Mouse (Mus musculus) mesoderm, embryonic 11.5 days (tissue): ENCODE data around the gene Foxo3.

Experiments
- DNase-seq: peaks from one replicate; pipeline ENCODE4 v3.0.0-alpha.2; 2012; ENCODE audit warnings: low read depth, low spot score

The Foxo3 gene

DNA sequence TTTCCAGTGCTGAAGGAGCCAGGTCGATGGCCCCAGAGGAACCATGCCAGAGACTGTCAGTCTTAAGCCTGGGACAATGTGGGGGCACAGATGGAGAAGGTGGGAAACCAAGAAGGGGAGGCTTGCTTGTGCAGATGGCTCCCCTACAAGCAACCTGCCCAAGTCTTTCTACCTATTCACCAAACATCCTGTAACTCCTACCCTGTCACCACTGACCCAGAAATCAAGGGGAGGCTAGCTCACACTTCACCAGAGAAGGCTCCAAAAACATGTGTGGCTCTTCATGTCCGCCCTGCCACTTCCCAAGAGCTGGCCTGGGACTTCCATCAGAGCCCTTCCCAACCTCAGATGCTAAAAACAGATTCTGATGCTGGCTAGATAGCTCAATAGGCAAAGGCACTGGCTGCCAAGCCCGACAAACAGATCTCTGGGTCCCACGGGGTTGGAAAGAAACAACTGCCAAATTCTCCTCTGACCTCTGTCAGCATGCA is 48.8 kb downstream of the Foxo3 start:
- no peak for DNase-seq

DNA sequence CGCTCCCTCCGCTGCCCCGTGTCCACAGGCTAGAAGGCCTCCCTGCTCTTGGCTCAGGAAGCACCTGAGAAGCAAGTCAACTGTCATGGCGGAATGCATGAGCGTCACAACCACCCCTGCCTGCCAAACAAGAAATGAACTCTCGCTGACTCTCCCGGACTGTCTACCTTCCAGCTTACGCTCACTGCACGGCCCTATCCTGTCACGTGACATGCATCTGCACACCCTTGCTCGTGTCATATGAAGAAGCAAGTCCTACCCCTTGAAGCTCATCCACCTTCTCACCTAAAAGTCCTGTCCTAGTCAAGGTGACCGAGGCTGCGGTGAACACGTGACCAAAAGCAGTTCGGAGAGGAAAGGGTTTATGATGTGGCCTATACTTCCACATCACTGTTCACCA is 50.4 kb downstream of the Foxo3 start:
- DNase-seq = no peak

DNA sequence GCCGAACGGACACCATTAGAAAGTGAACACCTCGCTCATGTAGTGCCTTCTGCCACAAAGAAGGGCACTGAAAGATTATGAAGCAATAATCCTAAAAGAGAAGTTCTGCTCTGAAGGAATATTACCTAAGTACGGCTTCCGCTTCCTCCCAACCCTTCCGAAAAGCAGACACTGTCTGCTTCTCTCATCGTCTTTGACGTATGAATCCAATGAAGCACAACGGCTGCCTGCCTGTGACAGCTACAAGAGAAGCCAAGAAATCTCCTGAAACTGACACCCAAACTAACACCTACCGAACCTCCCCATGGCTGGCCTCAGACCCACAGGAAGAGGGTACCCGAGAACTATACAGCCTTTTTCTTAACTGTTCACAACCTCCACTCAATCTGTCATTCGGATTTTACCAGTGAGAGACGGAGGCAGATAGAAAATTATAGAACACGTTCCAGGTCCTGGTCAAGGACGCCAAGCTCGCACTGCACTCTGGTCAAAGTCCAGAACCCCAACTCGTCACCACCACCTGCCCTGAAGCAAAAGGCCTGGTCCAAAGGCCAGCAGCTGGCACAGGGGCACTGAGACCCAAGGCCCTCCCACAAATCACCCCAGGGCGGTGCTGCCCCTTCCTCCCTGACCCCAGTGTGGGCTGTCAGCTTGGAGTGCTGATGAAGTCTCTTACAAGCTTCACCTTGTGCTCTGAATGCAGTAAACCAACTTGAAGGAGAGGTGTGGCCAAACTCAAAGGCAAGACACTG is 51.2 kb downstream of the Foxo3 start:
- no peak for DNase-seq

DNA sequence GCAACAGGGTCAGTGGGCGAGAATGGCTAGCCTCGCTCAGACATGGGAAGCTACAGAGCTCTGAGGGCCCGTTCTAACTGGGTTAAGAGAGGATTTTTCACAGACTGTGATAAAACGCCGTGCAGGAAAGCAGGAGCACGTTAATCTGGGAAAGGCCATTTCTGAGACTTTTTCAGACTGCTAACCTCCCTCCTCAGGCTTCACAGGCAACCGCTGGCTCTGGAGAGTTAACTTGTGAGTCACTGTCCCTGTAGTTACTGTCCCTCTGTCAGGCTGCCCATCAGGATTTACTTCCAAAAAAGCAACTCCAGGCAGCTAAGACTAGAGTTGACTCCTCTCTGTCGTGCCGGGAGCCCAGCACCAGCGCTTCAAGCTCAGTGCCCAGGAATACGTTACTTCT is 54.6 kb downstream of the Foxo3 start:
- no peak for DNase-seq

- DNase-seq = peak; percentile 40
Observed at GRCm38 (mm10) chr10:42221136-42221891, 55.2 kb downstream of the Foxo3 start.

GRCm38 (mm10) chr10:42220418-42220952 is 56.1 kb downstream of the Foxo3 start:
- DNase-seq = no peak

GRCm38 (mm10) chr10:42211407-42211806 is 65.1 kb downstream of the Foxo3 start:
- DNase-seq = no peak

- DNase-seq = no peak
Observed at GRCm38 (mm10) chr10:42210641-42211040, 65.9 kb downstream of the Foxo3 start.

DNA sequence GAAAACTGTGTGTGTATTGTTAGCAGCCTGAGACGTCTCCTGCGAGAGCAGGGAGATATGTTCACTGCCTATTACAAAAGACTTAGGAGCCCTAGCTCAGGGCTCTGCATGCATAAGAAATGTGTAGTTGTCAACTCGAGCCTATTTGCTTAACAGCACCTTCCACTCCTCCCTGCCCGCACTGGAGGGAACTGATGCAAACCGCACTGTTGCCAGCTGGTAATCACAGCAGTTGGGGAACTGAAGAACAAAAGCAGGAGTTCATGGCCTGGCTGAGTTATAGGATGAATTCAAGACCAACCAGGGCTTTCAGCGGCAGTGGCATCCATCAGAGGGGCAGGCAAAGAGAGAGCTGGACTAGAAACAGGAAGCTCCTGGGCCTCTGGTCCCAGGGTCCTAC is 66.7 kb downstream of the Foxo3 start:
- peak; percentile 34 for DNase-seq

- no peak for DNase-seq
Observed at GRCm38 (mm10) chr10:42207612-42208011, 68.9 kb downstream of the Foxo3 start.

GRCm38 (mm10) chr10:42204768-42205412 is 71.7 kb downstream of the Foxo3 start:
- DNase-seq = no peak

DNA sequence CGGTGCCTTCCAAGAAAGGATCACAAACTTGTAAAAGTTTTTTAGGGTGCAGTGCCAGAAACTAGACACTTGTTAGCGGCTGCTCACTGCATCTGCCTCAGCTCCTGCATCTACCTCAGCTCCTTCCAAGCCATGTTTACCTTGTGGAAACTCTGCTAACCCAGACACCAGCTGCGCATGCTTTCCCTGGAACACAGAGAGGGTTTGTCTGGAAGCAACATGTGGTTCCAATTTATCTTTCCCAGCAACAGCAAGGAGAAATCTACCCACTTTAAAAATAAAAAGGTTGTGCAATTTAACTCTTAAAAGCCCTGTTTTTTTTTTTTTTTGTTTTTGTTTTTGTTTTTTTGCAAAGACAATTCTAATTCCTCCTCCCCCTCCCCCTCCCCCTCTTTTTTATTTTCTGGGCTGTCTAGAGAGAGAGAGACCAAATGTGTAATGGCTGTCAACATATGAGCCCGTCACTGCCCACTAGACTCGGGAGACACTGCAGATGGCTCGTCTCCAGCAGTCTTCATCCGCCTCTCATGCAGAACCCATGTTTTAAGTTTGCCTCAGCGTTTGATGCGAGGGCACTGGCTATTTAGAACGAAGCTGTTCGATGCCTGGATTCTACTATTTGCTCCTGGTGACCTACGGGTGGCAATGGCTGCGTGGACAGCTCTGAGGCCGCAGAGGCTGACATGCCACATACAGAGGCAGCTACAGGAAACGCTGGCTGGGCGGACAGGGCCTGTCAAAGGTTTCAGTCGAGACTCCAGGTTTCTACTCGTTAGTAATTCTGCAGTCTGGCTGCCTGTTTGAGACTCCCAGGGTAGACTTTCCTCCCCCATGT is 73.0 kb downstream of the Foxo3 start:
- DNase-seq = peak; percentile 72

DNA sequence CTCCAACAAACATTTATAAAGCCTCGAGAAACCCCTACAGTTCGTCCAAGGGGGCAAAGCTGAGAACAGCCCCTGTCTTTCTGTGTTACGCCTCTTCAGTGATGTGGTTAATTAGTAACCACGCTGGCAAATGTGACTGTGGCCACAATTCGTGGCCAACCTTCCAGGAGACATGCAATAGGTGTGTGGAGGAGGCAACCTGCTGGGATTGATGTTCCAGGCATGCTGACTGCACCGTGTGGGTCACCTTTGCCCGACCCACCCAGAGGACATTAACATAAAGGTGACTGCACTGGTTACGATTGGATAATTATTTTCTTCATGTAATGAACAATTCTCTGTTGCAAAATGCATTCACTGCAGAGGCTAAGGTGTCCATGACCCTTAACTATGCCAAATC is 74.0 kb downstream of the Foxo3 start:
- no peak for DNase-seq

- peak; percentile 38 for DNase-seq
Observed at GRCm38 (mm10) chr10:42199472-42199871, 77.1 kb downstream of the Foxo3 start.

GRCm38 (mm10) chr10:42198682-42199081 is 77.9 kb downstream of the Foxo3 start:
- DNase-seq = no peak

- no peak for DNase-seq
Observed at GRCm38 (mm10) chr10:42194784-42195183, 81.8 kb downstream of the Foxo3 start.

GRCm38 (mm10) chr10:42193981-42194380 is 82.6 kb downstream of the Foxo3 start:
- DNase-seq = no peak

DNA sequence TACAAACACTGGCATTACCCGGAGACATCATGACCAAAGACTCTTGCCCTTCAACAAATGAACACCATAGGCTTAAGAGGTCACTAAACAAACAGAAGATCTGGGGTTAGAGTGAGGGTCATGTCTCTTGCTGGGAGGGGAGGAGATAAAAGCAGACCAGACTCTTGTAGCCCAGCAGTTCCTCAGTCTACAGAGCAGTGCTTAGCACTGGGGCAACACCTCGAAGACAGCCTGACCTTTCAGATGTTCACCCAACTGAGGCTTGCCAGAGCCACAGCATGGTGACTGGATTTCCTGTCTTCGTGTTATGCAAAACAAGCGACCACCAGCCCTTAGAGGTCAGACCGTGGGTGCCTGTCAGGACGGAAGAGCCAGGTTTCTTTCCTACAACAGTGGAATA is 83.6 kb downstream of the Foxo3 start:
- DNase-seq = no peak

DNA sequence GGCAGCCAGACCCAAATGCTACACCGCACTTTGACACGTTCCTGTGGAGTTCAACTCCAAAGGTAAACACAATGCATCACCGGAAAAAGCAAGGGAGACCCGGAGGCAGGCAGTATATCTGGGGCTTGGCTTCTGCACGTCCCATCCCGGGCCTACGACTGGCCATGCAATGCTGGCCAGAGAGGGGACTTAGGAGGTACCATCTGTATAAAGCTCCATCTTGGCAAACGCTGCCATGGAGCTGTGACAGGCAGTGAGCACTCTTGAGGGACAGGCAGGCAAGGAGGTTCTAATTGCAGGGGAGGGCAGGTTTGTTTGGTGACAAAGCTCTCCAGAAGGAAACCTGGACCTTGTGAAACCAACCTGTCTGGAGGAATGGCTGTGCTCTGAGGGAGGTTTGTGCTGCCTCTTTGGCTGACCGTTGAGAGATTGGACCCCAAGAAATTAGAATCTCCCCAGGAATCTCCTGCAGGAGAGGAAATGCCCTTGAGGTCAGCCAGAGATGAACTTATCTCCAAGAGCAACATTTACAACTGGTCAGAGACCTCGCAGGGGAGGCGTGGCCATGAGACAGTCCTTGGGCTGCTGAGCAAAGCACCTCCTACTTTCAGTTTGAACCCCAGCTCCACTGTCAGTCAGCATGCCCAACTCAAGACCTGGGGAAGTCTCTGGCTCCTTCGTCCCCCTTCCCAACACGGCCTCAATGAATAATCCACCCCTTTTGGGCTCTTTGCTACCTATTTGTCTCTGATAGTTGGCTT is 86.7 kb downstream of the Foxo3 start:
- DNase-seq = no peak

DNA sequence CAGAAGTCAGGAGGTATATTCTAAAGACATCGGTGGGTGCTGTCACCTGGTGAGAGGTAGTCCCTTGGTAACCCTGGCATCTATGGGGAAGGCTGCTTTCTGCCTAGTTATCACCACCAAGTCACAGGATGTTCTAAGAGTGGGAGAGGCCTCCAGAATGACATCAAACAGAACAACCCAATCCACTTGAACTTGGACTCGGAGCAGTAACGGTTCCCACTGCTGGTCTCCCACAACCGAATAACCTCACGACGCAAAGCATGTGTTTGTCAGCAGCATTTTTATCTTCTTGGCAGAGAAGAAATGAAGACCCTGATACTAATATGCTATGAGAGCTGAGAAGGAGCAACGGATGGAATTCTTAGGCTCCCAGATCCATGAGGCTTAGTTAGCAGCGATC is 87.5 kb downstream of the Foxo3 start:
- no peak for DNase-seq

DNA sequence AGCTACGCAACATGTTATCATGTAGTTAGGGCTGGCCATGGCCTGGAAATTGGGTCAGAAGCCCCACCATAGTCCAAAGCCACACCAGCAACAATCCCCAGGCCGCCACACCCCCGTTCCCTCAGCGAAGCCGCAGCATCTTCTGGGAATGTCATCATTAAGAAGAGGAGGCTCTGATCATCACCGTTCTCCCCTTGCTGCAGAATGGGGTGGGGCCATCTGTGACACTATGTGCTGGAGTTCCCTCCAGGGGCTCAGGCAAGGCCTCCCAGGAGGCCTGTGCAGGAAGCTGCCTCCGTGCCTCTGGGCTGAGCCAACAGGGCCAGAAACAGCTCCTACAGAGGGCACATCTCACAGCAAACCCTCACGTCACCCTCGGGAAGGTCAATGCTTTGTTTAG is 88.5 kb downstream of the Foxo3 start:
- no peak for DNase-seq
